Mouse (Mus musculus) hindbrain, embryonic 11.5 days (tissue): Measurements from ENCODE around the gene Gm6993. TPM values are rescaled to one million over a fixed set of nuclear protein-coding genes. Genes with fewer than 3 reads are reported as not detected.

Experiments
- ATAC-seq: fragments of 200-750 bp; cut with Nextera tagmentation; 2 replicates; pipeline ENCODE4 v1.8.0; 2017; ENCODE audit warnings: mild to moderate bottlenecking, moderate TSS enrichment, moderate library complexity; ENCODE audit not compliant: low FRiP score
- DNase-seq: peaks from one replicate; pipeline ENCODE4 v3.0.0-alpha.2; 2015; ENCODE audit warnings: low spot score
- H3K27ac ChIP-seq: fragments of 300-500 bp; sonication (generic); 2 replicates; pipeline ENCODE4 v1.5.1; 2014; ENCODE audit warnings: mild to moderate bottlenecking, low read depth, low read length
- H3K27me3 ChIP-seq: fragments of 300-500 bp; sonication (generic); 2 replicates; pipeline ENCODE4 v1.6.1; 2014; ENCODE audit warnings: mild to moderate bottlenecking, low read length, moderate library complexity, mixed read lengths; ENCODE audit not compliant: control insufficient read depth, insufficient read depth
- H3K36me3 ChIP-seq: fragments of 300-500 bp; sonication (generic); 2 replicates; pipeline ENCODE4 v1.6.1; 2014; ENCODE audit warnings: mild to moderate bottlenecking, low read length, moderate library complexity, mixed read lengths; ENCODE audit not compliant: control insufficient read depth, insufficient read depth
- H3K4me1 ChIP-seq: fragments of 300-500 bp; sonication (generic); replicated peaks from 2 replicates; pipeline ENCODE4 v1.6.1; 2014; ENCODE audit warnings: low read length, mixed read lengths; ENCODE audit not compliant: control insufficient read depth, insufficient read depth
- H3K4me2 ChIP-seq: fragments of 300-500 bp; sonication (generic); replicated peaks from 2 replicates; pipeline ENCODE4 v1.6.1; 2014; ENCODE audit warnings: mild to moderate bottlenecking, low read depth, low read length
- H3K4me3 ChIP-seq: fragments of 300-500 bp; sonication (generic); 2 replicates; pipeline ENCODE4 v1.5.1; 2014; ENCODE audit warnings: low read depth, low read length
- H3K9ac ChIP-seq: fragments of 300-500 bp; sonication (generic); 2 replicates; pipeline ENCODE4 v1.6.1; 2014; ENCODE audit warnings: low read depth, low read length
- H3K9me3 ChIP-seq: fragments of 300-500 bp; sonication (generic); 2 replicates; pipeline ENCODE4 v1.6.1; 2016; ENCODE audit warnings: low read length; ENCODE audit not compliant: control insufficient read depth
- WGBS: fragments of 180-500 bp; shearing (Covaris S2); extraction: QIAGEN DNeasy Blood & Tissue Kit; methylation state at CpG from one replicate; pipeline ENCODE4 v1.1.7; 2014; 5-methylcytosine and 5-hydroxymethylcytosine counted together
- polyA plus RNA-seq: library from polyadenylated mRNA; unstranded; fragments of >200 nt; fragmentation: Nextera tagmentation; extraction: Ambion mirVana; gene quantifications from 2 replicates; pipeline ENCODE4 v1.2.1, GENCODE M21; 2014

The Gm6993 gene
- polyA plus RNA-seq, 1 experiment from 2014 or later: not detected

- ATAC-seq (no peak), DNase-seq (no peak)
- no peaks in the 10 kb centered on the region for H3K27me3 ChIP-seq
- WGBS: 45% methylated on average over 7 of the region's 7 CpGs
- no peaks in the 10 kb centered on the region for H3K9me3 ChIP-seq
- H3K36me3 ChIP-seq: no peaks in the 10 kb centered on the region
- no peak overlapping the region for H3K4me2 ChIP-seq
- H3K27ac ChIP-seq: no peak overlapping the region
- no peak overlapping the region for H3K4me3 ChIP-seq
- H3K4me1 ChIP-seq: no peaks in the 10 kb centered on the region
- H3K9ac ChIP-seq: no peak overlapping the region
Observed at GRCm38 (mm10) chr12:31228878-31229277, 11.7 kb upstream of the Gm6993 start.

- H3K4me1 ChIP-seq: no peaks in the 10 kb centered on the region
- no peaks in the 10 kb centered on the region for H3K9me3 ChIP-seq
- WGBS: 89% methylated on average over 1 of the region's 1 CpGs
- H3K4me2 ChIP-seq: no peak overlapping the region
- H3K27ac ChIP-seq: no peak overlapping the region
- no peak overlapping the region for H3K4me3 ChIP-seq
- no peak for DNase-seq
- H3K36me3 ChIP-seq: no peaks in the 10 kb centered on the region
- no peak for ATAC-seq
- H3K27me3 ChIP-seq: no peaks in the 10 kb centered on the region
- H3K9ac ChIP-seq: no peak overlapping the region
Observed at GRCm38 (mm10) chr12:31232635-31233034, 7.9 kb upstream of the Gm6993 start.

GRCm38 (mm10) chr12:31235018-31235417 is 5.6 kb upstream of the Gm6993 start:
- ATAC-seq: no peak
- H3K9ac ChIP-seq: no peak overlapping the region
- no peak for DNase-seq
- H3K36me3 ChIP-seq: no peaks in the 10 kb centered on the region
- no peaks in the 10 kb centered on the region for H3K4me1 ChIP-seq
- H3K4me2 ChIP-seq: no peak overlapping the region
- no peaks in the 10 kb centered on the region for H3K27me3 ChIP-seq
- no peak overlapping the region for H3K4me3 ChIP-seq
- H3K27ac ChIP-seq: no peak overlapping the region
- WGBS: 92% methylated on average over 6 of the region's 6 CpGs
- no peaks in the 10 kb centered on the region for H3K9me3 ChIP-seq

DNA sequence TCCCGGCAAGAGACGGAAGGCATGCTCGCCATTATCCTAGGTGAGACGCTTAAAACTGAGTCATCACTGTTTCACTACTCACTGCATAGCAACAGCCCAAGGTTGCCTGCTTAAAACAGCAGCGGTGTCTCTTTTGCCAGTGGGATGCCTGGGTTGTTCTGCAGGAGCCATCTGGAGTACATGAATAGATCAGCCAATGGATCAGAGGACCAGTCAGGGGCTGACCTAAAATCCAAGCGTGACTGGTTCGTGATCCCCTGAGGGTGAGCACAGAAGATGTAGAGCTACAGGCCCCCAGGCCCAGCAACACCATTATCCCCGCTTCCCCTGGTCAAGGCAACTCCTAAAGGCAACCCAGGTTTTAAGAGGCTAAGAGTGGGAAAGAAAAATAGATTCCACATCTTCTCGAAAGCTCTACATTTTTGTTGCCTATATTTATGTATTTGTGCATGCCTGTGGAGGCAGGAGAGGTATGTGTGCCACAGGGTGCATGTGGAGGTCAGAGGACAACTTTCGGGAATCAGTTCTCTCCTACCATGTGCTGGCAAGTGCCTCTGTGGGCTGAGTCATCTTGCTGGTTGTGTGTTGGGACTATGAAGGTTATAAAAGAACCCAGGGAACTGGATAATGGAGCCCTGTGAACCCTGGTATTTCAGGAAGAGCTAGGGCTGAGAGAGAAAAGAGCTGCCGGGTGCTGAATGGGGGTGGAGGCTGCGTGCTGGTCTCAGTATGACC is 3.5 kb upstream of the Gm6993 start:
- Histone ChIP-seq H3K9ac (no peak overlapping the region), H3K27me3 (no peaks in the 10 kb centered on the region), H3K4me2 (no peak overlapping the region), H3K36me3 (no peaks in the 10 kb centered on the region), H3K4me1 (no peaks in the 10 kb centered on the region), H3K27ac (no peak overlapping the region), H3K9me3 (no peaks in the 10 kb centered on the region), H3K4me3 (no peak overlapping the region)
- DNase-seq (no peak), ATAC-seq (no peak)
- WGBS: 58% methylated on average over 12 of the region's 12 CpGs

GRCm38 (mm10) chr12:31239031-31239583 is 1.5 kb upstream of the Gm6993 start:
- Histone ChIP-seq H3K9me3 (no peaks in the 10 kb centered on the region), H3K4me2 (no peak overlapping the region), H3K4me3 (no peak overlapping the region), H3K4me1 (no peaks in the 10 kb centered on the region), H3K27me3 (no peaks in the 10 kb centered on the region), H3K27ac (no peak overlapping the region), H3K9ac (no peak overlapping the region), H3K36me3 (no peaks in the 10 kb centered on the region)
- 75% methylated on average over 3 of the region's 3 CpGs for WGBS
- DNase-seq (no peak), ATAC-seq (no peak)

DNA sequence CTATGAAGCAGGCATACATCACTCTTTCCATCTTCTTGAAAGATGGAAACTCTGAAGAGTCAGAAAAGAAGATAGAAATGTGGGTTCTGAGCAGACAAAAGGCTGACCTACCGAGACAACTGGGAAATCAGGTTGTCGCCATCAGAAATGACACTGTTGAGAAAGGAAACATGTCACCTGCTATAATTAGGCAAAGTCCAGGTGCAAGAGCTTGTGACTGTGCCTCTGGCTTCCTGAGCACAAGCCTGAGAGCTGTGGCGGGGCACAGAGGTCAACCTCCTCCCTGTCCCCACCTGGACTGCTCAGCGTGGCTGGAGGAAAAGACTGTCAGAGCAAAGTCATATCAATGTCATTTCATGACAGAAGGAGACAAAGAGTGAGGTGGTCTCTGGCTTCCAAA is 772 bp upstream of the Gm6993 start:
- no peak overlapping the region for H3K27ac ChIP-seq
- no peaks in the 10 kb centered on the region for H3K27me3 ChIP-seq
- ATAC-seq: no peak
- H3K4me1 ChIP-seq: no peaks in the 10 kb centered on the region
- no peaks in the 10 kb centered on the region for H3K36me3 ChIP-seq
- H3K4me2 ChIP-seq: no peak overlapping the region
- H3K9me3 ChIP-seq: no peaks in the 10 kb centered on the region
- 67% methylated on average over 4 of the region's 4 CpGs for WGBS
- no peak for DNase-seq
- no peak overlapping the region for H3K4me3 ChIP-seq
- H3K9ac ChIP-seq: no peak overlapping the region

DNA sequence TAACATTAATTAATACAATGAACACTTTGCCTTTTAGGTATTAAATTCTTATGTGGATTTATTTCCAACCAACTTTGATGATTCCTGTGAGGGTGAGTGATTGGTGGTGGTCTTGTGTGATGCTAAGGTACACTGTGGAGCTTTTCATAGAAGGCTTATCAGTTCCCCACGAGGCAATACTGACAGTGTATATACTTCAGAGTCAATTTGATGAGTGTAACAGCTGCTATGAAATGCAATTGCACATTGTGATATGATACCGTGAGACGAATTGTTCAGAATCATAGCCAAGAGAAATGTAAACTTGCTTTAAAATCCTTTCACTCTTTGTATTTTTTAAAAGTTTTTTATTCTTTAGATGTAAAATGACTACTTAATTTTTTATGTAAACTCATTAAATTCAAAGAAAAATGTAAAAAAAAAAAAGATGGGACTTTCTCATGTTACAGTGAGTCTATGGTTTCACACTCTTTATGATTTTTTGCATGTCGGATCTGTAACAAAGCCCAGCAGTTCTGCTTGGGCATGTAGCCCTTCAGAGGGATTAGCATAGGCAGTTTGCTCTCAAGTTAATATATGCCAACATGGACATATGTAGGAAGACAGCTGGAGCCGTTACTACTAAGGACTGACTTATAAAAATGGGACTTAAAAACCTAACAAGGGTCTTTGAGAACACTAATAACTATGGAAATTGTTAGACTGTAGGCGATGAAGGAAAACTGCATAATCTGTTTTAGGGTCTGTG is 1.2 kb downstream of the Gm6993 start:
- Histone ChIP-seq H3K27me3 (no peaks in the 10 kb centered on the region), H3K4me3 (no peak overlapping the region), H3K9ac (no peak overlapping the region), H3K4me2 (no peak overlapping the region), H3K27ac (no peak overlapping the region), H3K9me3 (no peaks in the 10 kb centered on the region), H3K4me1 (no peaks in the 10 kb centered on the region), H3K36me3 (no peaks in the 10 kb centered on the region)
- no peak for ATAC-seq
- DNase-seq: no peak
- WGBS: 86% methylated on average over 6 of the region's 6 CpGs

GRCm38 (mm10) chr12:31244001-31244400 is 3.4 kb downstream of the Gm6993 start:
- Histone ChIP-seq H3K9ac (no peak overlapping the region), H3K27me3 (no peaks in the 10 kb centered on the region), H3K36me3 (no peaks in the 10 kb centered on the region), H3K4me3 (no peak overlapping the region), H3K4me2 (no peak overlapping the region), H3K9me3 (no peaks in the 10 kb centered on the region), H3K4me1 (no peaks in the 10 kb centered on the region), H3K27ac (no peak overlapping the region)
- no peak for ATAC-seq
- 90% methylated on average over 2 of the region's 2 CpGs for WGBS
- no peak for DNase-seq

GRCm38 (mm10) chr12:31244691-31245090 is 4.1 kb downstream of the Gm6993 start:
- H3K9me3 ChIP-seq: no peaks in the 10 kb centered on the region
- DNase-seq (no peak), ATAC-seq (no peak)
- WGBS: 80% methylated on average over 3 of the region's 3 CpGs
- no peaks in the 10 kb centered on the region for H3K36me3 ChIP-seq
- H3K4me3 ChIP-seq: no peak overlapping the region
- H3K4me1 ChIP-seq: no peaks in the 10 kb centered on the region
- H3K27ac ChIP-seq: no peak overlapping the region
- H3K9ac ChIP-seq: no peak overlapping the region
- H3K4me2 ChIP-seq: no peak overlapping the region
- no peaks in the 10 kb centered on the region for H3K27me3 ChIP-seq
